Mouse (Mus musculus): Measurements from ENCODE around the gene Smok2a.
"Not testable (repeated sequence)": the region's sequence is repeated elsewhere in the genome, so short reads cannot be mapped to it uniquely, and the experiment has no call there.

DNA sequence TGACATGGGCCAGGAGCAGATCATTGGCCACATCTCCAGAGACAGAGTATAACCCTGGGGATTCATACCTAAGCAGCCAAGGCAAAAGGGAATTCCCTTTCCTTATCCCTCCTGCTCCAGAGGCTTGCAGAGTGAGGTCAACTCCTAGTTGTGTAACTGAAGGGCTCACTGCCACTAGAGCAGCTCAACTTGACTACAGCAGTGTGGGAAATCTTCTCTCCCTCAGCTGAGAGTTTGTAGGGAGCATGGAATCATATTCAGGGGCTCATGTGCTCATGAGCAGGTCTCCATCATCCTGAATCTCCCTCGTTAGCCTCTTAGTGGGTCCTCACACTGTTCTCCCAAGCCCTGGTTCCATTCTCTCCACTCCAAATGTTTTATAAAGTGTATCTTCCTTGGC, 15.7 kb upstream of the Smok2a start:
- TF ChIP-seq FOSL1 (IDR thresholded peaks at IDR 0.05; ENCODE audit: insufficient read depth, low read length, poor library complexity, severe bottlenecking); CTCF (IDR thresholded peaks at IDR 0.05; ENCODE audit: control insufficient read depth, insufficient read depth, insufficient read length); CEBPB (IDR thresholded peaks at IDR 0.05; ENCODE audit: low read depth); MAX (IDR thresholded peaks at IDR 0.05); USF1 (IDR thresholded peaks at IDR 0.05; ENCODE audit: low read depth); MYOD1 (IDR thresholded peaks at IDR 0.05; ENCODE audit: control insufficient read depth, insufficient read length, low read depth): not testable (repeated sequence)

Measured in C2C12 (cell line).